Mouse (Mus musculus): ENCODE data around the gene Gm20458.

Gm20458 gene

DNA sequence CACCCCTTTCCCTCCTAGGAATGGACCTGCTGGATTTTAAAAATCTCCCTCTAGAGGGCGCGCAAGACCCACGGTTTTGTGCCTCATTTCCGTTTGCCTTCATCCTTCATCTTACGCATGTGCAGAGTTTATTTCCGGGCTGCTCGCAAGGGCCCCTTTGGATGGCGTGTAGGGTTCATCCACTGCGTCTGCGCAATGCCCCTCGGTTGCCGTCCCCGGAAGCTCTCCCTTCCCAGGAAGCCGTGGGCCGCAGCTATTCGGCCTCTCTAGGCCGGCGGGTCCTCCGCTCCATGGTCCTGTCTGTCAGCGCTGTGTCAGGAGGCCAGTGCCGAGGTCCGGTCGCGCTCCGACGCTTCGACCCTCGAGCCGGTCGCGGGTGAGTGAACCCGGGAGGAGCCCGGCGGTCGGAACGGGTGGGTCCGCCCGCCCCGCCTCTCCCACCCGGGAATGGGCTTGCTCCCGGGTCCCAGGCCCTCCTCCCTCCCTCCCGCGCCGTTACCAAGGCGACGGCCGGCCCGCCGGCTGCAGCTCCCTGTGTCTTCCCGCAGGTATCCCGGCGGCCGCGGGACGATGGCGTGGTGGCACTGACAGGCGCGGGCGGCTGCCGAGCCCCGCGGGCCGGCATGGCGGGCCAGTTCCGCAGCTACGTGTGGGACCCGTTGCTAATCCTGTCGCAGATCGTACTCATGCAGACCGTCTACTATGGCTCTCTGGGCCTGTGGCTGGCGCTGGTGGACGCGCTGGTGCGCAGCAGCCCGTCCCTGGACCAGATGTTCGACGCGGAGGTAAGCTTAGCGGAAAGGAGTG lies at the start of gene Gm20458:
Gene Gm20458 (plus strand): TSS at position 223 of the 807 bp plus-strand sequence.
- DNase-seq (ENCODE audit: extremely low spot score, low spot score) = peak; percentile 96

DNA sequence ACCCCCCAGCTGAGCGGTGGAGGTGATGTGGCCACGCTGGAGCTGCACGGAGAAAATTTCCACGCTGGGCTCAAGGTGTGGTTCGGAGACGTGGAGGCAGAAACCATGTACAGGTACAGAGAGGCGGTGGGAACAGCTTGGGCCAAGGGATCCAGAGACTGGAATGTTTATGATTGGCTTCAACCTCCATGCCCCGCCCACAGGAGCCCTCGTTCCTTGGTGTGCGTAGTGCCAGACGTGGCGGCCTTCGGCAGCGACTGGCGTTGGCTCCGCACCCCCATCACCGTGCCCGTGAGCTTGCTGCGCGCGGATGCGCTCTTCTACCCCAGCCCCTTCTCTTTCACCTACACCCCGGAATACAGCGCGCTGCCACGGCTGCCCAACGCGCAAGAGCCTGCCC lies 46.6 kb upstream of the Gm20458 start:
- DNase-seq (ENCODE audit: extremely low spot score, low spot score) = no peak

DNA sequence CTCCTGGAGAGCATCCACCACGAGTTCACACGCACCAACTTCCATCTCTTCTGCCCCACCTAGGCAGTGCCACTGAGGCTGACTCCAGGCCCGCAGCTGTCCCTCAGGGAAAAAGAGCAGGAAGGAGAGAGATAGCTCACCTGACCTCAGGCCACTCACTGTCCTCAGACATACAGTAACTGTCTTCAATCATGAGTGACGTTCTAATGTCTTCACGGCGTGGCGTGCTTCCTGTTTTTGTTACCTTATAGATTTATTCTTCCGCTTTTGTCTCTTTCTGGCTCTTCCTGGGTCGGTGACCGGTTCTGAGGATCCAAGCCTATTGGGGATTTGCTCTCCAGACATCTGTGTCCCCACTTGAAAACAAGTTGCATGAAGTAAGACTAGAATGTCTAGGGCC lies 46.2 kb upstream of the Gm20458 start:
- no peak for DNase-seq (ENCODE audit: extremely low spot score, low spot score)

DNA sequence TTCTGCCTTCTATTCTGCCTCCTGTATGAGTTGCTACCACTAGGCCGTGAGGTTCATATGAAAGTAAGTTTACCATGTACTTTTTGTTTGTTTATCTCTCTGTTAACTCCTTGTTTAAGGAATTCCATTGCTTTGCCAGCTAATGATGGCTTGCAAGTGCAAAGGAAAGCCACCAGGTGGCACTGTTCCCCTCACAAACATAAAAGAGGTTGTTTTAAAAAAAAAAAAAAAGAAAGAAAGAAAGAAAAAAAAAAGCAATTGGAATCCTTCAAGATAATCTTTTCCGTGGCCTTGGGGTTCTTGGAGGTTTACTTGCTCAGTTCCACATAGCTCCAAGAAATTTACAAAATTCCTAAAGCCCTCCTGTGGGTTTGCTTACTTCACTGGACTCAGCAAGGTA lies 43.6 kb upstream of the Gm20458 start:
- DNase-seq (ENCODE audit: extremely low spot score, low spot score) = no peak

DNA sequence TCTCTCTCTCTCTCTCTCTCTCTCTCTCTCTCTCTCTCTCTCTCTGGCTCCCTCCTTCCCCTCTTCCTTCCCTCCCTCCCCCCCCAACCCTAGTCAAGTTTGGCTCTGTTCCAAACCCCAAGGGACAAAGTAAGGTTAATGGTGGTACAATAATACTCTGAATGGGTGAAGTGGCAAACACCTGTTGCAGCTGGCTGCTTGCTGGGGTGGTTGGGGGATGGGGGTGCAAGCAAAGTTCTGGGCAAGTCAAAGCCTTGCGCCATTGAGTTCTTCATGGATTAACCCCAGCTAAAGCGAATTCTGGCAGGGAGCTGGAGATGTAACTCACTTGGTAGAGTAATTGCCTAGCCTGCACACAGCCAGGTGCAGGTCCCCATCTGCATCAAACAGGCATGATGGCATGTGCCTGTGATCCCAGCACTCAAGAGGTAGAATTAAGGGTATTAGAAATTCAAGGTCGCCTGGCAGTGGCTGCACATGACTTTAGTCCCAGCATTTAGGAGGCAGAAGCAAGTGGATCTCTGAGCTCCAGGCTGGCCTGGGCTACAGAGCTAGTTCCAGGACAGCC lies 42.4 kb upstream of the Gm20458 start:
- no peak for DNase-seq (ENCODE audit: extremely low spot score, low spot score)

DNA sequence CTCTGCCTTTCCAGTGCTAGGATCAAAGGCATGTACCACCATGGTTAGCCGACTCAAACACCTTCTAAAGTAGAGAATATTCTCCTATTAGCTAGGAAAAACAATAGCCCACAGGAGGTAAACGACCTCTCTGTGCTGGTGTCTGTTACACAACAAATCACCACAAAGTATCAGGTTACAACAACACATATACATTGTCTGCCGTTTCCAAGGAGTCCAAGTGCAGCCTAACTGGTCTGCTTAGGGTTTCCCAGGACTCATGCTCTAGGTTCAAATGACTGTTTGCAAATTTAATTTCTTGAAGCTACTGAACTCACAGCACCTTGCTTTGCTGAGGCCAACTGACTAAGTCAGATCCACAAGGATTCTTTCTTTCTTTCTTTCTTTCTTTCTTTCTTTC lies 41.3 kb upstream of the Gm20458 start:
- no peak for DNase-seq (ENCODE audit: extremely low spot score, low spot score)

DNA sequence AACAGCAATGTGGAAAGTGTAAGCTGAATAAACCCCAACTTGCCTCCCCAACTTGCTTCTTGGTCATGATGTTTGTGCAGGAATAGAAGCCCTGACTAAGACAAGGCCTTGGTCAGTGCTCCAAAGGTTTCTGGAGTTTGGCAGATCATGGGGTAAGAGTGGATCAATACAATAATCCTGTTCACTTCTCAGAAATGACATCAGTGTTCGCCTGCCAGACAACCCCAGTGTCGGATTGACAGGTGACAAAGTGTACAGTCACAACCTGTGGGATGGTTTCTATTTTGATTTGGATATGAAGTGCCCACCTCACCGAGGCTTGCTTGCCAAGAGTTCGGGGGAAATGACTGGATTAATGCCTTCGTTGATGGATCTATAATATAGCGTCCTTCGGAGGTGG lies 39.5 kb upstream of the Gm20458 start:
- no peak for DNase-seq (ENCODE audit: extremely low spot score, low spot score)

DNA sequence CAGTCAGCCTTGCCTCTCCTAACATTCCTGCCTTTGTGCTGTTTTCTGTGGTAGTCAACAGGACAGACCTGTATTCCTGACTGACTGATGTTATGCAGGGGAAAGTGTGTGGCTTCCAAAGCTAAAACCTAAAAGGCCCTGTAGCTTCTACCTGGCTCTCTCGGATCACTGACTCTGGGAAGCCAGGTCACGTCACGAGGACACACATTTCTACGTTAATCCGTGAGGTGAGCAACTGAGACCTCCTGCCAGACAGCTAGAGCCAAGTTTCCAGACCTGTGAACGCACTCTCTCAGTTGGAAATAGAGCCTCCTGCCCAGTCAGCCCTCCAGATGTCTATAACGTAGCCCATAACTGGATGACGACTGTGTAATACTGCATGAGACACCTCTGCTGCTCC lies 38.8 kb upstream of the Gm20458 start:
- no peak for DNase-seq (ENCODE audit: extremely low spot score, low spot score)

DNA sequence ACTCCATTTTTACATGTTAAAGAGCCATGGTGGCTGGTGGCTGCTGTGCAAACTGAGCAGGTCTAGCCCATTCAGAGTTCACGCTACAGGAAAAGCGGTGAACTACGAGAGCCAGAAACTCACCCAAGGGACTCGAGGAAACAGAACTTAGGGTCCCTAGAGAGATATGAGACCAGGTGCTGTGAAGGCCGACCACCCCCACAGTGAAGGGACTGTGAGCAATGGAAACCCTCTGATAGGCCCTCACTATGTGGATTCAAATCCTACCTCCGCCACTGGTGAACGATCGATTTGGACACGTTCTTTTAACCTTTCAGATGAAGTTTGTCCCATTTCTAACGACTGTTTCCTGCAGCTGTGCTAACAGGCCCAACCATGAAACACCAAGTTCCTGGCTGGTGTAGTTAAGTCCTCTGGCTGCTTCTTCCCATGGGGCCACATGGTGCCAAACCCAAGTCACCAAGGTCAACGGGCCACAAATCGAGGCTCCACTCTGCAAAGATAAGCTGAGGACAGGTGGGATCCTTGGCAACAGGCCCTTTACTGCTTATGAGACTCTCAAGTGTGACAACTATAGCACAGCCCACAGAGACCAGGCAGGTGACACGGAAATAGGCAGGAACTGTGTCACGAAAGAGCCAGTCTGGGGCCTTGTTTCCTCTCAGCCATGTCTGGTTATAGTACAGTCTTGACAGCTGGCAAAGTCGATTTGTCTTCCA lies 37.9 kb upstream of the Gm20458 start:
- no peak for DNase-seq (ENCODE audit: extremely low spot score, low spot score)

DNA sequence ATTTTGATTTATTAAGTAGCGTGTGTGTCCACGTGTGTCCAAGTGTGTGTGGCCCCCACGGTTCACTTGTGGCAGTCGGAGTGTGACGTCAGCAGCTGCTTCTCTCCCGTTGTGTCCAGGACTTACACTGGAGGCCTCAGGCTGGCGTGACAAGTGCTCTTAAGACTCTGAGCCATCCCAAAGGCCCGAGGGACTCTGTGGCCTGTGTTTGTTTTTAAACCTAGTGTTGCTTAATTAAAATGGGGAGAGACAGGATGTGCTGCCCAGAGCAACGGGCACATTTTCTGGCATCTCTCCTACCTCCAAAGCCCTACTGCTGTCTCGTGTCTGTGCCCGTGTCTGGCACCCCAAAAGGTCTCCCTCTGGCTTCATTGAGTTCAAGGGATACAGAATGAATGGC lies 37.3 kb upstream of the Gm20458 start:
- no peak for DNase-seq (ENCODE audit: extremely low spot score, low spot score)

DNA sequence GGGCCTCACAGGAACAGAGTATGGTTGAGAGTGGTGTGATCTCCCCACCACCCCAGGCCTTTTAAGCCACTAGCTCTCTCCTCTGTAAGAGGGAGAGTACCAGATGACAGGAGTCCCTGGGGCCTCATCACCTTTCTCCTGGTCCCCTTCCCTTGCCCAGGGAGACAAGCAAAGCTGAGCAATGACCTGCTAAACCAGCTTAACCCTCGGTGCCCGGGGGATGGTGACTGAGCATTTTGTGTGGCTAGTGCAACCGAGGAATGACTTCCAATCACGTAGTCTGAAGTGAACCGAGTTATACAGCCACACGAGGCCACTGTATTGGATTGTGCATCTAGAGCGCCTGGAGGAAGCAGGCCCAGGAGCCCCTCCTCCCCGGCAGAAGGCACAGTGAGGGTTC lies 36.4 kb upstream of the Gm20458 start:
- no peak for DNase-seq (ENCODE audit: extremely low spot score, low spot score)

DNA sequence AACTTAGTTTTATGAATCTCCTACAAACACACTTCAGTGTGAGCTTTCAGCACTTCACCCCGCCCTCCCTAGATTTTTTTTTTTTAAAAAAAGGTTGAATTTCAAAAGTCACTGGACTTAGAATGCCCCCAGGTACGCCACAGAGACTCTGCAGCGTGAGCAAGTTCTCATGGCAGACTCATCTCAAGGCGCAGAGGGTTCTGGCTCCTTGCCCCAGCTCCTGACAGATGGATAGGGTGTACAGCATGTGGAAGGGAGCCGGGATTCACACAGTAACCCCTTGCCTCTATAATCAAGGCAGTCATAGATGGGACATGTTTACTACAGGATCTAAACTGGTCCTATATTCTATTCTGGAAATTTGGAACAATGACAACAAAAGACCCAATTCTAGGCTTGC lies 35.4 kb upstream of the Gm20458 start:
- no peak for DNase-seq (ENCODE audit: extremely low spot score, low spot score)

DNA sequence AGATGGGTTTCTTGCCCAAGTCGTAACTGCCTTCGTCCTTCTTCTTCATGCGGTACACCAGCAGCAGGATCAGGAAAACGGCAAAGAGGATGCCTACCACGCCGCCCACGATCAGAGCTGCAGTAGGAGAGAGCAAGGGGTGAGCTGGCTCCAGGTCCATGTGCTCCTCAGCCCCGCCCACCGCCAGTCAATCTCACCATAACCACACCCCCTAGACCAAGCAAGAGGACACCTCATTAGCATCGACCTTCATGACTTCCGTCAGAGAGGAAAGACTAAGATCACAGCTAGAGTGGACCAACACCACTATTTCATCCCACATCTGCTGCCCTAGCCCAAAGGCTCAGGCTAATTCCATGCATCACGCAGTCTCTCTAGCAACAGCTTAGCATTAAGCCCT lies 34.6 kb upstream of the Gm20458 start:
- DNase-seq (ENCODE audit: extremely low spot score, low spot score) = no peak

DNA sequence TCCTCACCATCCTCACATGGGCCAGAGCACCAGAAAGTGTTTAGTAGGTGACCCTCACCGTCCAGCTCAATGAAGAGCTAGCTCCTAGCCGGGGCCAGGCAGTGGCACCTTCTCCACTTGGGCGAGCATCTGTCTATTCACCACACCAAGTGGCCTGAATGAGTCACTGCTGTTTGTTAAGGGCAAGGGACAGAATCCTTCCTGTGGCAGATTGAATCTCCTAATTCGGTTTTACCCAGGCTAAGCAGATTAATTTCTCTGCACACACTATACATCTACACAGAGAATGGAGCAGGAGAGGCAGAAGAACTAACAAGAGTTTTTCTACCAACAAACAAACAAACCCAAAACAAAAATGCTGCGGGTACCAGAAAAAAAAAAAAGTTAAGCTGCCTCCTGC lies 33.8 kb upstream of the Gm20458 start:
- no peak for DNase-seq (ENCODE audit: extremely low spot score, low spot score)

DNA sequence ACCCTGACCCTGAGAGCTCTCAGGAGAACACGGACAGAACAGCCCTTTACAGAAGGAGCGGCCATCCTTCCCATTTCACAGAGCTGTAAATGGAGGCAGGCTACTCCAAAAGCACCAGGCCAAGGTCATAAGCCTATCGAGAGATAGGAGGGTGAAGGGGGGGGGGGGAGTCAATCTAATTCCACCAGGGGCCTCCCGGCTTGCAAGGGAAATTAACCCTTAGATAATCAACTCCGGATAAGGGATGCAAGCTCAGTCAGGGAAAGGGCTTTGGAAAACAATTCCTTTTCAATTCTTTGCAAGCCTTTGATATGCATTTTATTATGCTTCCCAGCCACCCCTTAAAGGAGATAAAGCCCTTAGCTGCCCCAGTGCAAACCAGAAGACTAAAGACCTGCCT lies 32.3 kb upstream of the Gm20458 start:
- no peak for DNase-seq (ENCODE audit: extremely low spot score, low spot score)

DNA sequence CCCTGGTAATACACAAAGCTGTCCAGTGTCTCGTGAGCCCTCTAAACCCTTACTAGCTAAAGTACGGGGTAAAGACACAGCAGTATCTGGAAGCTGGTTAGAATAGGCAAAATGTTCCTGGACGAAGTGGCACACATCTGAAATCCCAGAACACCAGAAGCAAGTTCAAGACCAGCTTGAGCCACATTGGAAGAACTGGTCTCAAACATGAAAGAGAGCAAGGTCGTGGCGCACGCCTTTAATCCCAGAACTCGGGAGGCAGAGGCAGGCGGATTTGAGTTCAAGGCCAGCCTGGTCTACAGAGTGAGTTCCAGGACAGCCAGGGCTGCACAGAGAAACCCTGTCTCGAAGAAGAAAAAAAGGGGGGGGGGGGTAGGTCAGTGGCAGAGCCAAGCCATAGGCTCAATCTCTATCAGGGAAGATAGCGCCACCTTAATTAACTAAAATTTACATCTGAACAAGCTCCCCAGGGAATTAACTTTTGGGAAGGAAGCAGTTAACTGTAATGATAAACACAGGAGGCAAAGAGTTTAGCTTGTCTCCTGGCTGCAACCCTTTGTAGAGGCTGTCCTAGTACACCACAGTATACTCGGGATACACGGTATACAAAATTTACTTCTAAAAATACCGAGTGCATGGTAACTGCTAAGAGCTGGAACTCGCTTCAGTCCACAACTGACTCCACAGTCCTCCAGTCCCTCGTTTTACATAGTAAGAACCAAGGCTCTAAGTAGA lies 30.7 kb upstream of the Gm20458 start:
- DNase-seq (ENCODE audit: extremely low spot score, low spot score) = no peak

DNA sequence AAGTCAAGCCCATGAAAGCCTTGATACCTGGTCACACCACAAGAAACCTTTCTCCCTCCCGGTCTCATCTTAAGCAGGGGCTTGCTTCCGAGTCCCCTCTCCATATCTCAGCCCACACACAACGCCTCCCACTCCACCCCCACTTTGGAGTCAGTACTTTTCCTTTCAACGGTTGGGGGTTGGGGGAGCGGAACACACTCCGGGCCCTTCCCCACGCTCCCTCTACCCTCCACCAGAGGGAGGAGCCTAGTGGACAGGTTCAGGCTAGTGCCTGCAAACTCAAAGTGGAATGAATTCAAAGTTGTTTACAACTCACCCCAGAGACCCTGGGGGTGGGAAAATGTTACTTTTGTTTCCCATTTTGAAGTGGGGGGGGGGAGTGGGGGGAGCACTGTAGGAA lies 30.1 kb upstream of the Gm20458 start:
- no peak for DNase-seq (ENCODE audit: extremely low spot score, low spot score)

DNA sequence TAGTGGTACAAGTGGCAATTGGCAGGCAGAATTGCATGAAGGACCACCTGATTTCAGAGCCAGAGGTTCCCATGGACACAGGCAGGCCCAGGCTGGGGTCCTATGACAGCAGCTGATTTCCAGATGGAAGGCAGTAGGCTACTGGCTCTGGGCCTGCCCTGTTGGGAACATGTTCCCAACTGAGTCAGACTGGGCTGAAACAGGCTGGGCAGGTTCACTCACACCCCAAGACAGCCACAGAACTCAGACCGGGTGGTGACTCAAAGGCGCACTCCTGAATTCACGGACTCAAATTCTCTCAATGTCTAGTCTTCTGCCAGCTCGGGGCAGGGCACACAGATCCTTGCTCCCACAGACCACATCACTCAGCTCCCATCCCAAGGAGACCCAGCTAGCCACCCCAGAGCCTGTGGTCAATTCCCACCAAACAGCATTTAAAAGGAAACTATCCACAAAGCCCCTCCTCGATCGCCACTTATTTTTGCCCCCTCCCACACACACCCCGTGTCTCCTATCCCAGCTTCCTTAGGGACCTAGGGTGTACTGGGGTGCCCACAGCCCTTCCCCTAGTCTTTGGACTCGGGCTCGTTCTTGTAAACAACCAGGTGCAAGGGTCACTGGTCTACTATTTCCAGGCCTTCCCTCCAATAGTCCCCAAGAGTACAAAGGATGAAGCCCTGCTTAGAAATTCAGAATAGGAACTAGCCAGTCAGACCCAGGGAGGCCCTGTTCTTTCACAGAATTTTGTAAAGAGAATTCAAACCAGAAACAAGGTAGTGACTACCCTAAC lies 28.9 kb upstream of the Gm20458 start:
- DNase-seq (ENCODE audit: extremely low spot score, low spot score) = no peak

DNA sequence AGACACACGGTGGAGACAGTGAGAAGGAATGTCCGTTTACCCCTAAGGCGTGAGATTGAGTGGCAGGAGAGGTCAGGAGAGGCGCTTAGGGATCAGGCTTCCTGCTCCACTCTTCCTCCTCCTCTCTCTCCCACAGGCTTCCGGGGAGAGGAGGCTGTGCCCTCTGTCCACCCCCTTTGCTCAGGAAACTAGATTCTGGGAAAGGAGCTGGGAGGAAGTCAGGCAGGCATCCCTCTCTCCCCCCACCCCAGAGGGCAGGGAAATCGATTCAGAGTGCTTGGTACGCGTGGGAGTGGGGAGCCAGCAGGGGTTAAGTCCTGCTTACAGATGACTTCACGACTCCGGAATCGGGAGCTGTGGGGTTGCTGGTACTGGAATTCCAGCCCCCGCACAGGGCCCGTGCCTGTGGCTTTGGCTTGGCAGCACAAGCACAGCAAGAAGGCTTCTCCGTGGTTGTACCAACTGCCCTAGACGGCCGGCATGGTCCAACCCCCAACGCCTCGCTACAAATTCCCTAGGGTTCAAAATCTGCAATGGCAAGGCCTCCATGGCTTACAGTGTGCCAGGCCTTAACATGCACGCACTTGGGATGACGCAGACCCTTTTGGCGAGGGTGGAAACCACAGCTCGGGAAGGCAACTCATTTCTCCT lies 28.1 kb upstream of the Gm20458 start:
- no peak for DNase-seq (ENCODE audit: extremely low spot score, low spot score)

DNA sequence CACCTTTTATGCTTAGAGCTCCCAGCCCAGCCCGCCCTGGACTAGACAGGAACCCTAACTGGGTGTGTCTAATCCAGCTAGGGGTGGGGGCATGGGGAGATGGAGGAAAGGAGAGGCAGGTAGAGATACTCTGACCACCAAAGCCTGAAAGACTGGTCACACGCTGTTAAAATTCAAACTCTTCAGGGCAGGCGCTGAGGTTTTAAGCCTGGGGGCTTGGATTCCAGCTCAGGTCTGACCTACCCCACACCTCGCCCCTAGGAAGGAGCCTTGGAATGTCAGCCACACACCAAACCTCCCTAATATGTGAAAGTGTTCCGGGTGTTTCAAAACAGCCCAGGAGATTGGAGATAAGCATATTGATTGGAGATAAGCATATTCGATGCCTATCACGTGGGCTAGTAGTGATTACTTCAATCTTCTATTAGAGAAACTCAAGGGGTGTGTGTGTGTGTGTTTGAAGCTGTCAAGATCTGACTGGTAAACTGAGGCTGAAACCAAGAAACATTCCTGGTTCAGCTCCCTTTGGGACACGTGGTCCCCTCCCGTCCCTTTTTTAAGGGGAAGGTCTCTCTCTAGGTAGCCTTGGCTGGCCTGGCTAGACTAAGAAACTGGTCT lies 27.4 kb upstream of the Gm20458 start:
- DNase-seq (ENCODE audit: extremely low spot score, low spot score) = no peak
